Mouse (Mus musculus): ENCODE data around the gene Lonp2.

The Lonp2 gene

DNA sequence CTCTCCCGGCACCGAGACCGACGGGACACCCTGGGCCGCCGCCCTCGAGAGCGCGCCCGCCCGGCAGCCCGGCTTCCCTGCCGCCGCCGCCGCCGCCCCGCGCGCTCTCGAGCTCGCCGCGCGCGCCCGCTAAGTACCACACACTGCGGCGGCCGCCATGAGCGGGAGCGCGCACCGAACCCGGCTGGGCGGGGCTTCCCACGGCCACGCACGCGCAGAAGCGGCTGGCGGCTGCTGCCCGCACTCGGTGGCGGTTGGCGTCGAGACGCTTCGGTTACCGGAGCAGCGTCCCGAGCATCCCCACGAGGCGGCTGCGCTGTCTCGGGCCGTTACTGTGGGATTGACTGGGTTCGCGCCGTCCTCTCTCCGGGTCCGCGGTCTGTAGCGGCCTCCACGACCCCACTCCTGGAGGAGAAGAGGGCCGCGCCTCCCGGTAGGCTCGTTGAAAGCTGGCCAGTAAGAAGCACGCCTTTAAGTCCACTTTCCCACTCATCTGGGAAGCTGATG is 122.1 kb downstream of the Lonp2 start:
- DNase-seq (ENCODE audit: low read depth, low spot score): peak; percentile 86

DNA sequence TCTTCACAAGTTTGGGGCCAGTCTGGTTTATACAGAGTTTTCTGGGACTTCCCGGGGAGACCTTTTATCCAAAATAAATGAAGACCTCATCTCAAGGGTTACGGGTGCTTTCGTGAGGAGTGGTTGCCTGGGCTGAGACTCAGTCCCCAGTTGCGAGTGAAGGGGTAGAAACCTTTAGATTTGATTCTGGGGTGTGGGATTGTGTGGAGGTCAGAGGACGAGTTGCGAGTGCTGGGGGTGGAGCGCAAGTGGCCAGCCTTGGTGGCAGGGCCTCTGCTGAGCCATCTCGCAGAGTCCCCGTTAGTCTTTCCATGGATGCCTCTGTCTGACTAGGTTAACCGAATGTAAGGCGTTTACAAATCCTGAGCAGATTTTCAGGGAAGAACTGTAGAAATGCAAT is 122.7 kb downstream of the Lonp2 start:
- DNase-seq (ENCODE audit: low read depth, low spot score): peak; percentile 36

DNA sequence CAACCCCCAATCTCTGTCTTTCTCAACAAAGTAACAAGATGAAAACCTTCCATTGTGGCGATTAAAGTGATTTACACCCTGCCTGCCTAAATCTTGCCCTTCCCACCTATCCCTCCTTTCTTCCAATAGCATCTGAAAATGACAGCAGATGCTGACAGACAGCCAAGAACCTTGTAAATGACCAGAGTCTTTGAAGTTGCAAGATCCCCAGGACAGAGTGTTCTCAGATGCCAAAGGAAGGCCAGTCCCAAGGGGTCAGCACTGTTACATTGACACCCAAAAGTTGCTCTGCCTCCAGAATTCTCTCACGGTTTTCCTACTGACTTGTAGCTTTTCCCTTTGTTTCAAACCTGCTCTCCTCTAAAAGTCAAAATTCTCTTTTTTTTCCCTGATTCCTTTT is 126.0 kb downstream of the Lonp2 start:
- DNase-seq (ENCODE audit: low read depth, low spot score): no peak

DNA sequence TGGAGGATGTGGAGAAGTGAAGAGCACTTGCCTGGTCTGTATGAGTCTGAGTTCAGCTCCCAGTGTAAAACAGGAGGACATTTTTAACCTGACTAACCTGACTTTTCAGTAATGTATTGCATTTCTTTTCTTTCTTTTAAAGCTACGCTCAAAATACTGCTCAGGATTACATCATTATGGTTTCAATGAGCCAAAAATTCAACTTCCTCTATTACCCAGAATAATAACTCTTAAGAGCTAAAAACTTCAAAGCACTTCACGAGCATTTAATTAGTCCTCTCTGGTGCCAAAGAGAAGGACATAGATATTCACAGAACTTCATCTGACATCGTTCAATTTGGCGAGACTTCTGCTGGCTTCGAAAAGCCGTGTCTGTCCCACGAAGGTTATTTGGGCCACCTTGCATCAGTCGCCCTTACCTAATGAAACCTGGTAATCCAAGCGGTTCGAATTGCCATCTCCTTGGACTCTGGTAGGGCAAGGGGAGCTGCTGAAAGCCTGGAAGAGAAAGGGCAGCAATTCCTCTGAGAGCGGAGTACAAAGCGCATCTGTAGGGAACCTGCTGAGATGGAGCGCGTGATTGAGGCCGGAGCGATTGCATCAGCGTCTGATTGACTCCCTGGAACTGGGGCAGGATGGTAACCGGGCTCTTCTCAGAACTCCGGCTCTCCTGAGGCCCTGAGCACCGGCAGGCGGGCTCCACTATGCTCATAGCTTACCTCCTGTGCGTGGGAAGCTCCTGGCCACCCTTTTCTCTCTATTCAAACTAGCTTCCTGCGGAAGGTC is 133.3 kb downstream of the Lonp2 start:
- DNase-seq (ENCODE audit: low read depth, low spot score): no peak

DNA sequence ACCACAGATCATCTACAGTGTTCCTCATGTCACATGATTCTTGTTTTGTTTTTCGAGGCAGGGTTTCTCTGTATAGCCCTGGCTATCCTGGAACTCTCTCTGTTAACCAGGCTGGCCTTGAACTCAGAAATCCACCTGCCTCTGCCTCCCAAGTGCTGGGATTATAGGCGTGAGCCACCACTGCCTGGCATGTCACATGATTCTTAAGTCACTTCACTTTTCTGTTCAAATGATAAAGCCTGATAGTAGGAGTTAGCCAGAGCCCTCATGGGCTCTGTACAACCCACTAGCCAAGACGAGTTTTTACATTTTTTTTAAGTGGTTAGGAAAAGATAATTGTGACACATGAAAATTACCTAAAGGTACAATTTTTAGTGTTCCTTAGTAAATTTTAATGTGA is 134.8 kb downstream of the Lonp2 start:
- DNase-seq (ENCODE audit: low read depth, low spot score): no peak

DNA sequence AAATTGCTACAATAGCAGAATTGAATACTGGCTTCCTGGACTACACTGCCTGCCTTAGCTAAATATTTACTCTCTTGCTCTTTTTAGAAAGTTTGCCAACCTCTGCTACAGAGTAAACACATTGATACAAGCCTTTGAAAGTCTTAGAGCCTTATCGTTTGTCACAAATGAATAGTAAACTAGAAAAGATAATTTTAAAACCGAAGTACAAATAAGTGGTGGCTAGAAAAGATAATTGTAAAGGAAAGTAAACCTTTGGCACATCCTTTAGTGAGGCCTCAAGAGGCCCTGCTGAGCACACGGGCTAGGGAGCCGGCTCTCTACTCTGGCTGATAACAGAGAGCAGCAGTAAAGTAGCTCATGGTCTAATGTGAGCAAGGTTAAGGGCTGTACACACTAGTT is 135.2 kb downstream of the Lonp2 start:
- DNase-seq (ENCODE audit: low read depth, low spot score): no peak

DNA sequence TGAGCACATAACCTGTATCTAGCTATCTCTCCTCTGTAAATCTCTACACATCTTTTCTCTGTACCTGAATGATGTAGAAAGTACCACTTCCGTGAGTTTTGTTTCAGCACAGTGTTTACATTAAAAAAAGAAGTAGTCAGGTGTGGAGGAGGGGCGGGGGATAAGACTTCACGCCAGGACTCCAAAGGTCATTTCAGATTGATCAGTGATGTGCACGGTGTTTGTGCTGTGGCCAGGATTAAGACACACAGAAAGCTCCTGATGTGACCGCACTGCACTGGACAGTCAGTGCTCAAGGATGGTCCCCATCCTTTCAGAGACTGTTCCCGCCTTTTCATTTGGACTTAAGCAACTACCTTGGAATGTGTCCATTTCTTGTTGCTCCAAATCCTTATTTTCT is 136.9 kb downstream of the Lonp2 start:
- no peak for DNase-seq (ENCODE audit: low read depth, low spot score)

DNA sequence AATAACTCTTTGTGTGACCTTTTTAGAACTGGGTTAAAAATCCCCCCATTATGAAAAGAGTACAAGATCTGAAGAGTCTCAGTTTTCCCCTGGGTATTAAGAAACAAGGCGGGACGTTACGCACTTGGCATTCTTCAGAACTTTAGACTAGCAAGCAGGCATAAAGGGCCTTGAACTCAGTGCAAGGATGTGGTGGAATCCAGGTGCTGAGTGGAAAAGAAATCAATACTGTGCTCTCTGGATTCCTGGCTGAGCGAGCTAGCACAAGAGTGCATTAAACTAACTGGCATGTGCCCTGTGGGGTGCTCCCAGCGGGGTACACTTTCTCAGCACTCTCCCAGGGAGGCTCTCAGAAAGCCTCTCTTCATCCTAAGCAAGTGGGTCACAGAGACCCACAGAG is 139.0 kb downstream of the Lonp2 start:
- no peak for DNase-seq (ENCODE audit: low read depth, low spot score)

DNA sequence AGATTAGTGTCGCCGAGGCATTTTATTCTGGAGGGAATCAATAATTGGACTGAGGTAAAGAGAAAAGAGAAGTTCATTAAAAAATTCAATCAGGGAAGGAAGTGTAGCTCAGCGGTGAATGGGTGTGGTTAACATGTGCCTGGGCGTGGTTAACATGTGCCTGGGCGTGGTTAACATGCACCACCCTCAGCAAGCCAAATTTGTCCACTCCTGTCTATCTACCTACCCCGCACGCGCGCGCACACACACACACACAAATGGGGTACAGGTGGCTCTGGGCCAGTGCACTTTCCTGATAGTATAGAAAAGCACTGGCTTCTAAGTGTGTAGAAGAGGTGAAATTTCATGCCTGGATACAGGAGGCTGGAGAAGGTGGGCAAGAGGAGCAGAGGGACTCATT is 141.3 kb downstream of the Lonp2 start:
- no peak for DNase-seq (ENCODE audit: low read depth, low spot score)

DNA sequence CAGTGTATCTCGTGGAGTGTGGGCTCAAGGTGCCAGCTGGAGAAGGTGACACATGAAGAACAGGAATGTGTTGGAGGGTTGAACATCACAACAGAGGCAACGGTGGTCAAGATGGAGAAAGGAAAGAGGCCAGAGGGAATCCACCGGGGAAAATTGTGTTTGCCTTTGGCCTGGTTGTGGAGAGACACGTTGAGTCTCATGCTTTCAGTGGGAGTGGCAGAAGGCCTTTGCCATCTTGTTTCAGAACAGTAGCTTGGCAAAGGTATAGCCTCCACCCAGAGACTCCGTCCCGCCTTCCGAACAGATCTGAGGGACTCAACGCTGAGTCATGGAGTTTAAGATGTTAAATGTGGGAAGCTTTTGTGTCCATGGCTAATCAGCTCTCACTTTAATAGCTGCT is 141.8 kb downstream of the Lonp2 start:
- DNase-seq (ENCODE audit: low read depth, low spot score): peak; percentile 30

DNA sequence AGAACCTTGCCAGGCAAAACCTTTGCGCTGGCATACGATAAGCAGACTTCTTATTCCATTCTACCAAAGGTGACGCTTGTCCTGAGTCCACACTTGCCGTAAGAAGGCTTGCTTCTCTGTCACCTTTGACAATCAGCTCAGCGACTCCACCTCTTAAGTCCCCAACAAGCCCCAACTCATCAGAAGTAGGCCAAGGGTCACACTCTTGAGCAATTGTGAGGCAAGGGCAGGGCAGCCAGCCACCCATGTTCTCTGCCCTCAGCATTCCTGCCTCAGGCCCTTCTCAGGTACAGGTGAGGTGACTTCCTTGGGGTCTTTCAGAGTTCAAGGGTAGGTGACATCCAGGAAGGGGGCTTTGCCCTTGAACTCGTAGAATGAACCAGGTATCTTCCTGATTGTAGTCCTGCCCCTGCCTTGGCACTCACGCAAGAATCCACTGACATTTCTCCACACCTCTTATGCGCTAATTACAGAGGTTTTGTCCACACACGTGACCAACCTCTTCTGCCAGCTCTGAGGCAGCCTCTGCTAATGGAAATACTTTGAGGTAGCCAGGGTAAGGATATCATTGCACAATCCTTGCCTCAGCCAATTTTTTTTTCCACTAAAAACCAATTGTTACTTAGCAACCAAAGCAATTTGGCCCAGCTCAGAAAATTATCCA is 142.8 kb downstream of the Lonp2 start:
- peak; percentile 49 for DNase-seq (ENCODE audit: low read depth, low spot score)

DNA sequence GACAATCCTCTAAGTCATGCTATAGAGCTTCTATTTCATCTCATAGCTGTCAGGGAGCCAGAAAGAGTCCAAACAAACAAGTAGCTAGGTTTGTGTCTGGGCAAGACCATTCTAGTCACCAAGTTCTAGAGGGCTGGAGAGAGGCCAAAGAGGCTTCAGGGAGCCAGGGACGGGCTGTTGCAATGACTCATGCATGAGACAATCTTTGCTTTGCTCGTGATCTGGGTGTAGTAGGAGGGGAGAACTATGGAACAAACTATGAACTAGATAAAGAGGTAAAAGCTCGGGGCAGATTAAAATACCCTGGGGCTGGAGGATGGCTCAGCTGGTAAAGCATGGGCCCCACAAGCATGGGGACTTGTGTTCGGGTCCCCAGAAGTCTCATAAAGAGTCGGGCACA is 144.7 kb downstream of the Lonp2 start:
- peak; percentile 99 for DNase-seq (ENCODE audit: low read depth, low spot score)

DNA sequence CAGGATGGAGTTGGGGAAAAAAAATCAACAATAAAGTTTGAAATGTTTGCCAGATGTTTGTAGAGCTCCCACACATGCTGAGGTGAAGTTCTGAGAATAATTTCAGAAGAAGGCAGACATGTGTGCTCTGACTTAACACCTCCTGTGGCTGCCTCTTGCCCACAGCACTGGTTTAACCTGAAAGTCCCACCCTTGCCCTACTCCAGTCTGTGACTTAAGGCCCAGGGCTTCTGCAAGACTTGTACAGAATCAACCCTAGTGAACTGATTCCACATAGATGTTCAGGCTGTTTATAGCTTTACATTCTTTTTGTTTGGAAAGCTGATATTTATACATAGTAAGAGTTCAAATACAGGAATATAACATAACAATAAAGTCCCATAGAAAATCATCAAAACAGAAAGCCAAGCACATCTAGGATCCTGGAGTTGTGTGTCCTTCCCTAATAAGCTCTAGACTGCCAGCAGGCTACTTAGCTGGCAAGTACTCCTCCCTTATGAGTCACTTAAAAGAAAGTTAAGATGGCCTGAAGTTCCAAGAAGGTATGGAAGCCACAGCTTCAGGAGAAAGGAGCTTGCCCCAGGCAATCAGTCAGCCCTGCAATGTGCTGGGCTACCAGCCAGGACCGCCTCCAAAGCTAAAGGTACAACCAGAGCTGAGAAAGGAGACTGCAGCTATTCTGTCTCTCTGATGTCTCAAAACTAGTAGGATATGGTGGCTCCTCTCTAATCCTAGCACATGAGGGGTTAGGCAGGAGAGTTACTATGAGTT is 146.3 kb downstream of the Lonp2 start:
- DNase-seq (ENCODE audit: low read depth, low spot score): peak; percentile 99
